In the genomic region with DNA sequence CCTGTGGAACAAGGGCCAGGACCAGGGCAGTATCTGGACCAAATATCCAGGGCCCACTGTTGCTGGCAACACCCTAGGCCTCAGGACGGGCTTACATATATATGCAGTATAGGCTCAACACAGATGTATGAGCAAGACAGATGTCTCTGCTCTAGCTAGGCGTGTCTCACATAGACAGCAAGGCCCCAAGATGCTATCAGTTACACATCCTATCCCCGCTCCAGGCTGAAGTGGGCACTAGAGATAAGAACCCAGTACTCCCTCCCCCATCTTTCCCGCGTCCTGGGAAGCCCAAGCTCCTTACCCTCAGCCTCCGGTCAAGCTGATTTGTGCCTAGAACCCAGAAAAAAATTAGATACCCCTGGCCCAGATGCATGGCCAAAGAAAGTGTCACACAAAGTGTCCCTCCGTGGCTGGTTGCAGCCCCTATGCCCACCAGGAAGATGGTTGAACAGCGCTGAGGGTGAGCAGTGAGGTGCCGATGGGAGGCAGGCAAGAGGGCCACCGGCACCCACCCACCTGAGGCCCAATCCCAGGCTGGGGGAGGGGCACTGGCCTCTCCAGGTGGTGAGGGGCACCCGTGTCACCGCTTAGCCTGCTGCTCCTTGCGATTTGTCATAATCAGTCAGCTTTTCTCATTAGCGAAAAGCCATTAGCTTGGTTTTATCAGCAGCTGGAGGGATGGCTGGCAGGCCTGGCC, we compare ENCODE assay signal across 14 mouse cellular contexts.
DNase-seq lines count a peak whose midpoint lies in the region; ATAC-seq and TF ChIP-seq lines count a peak whose summit lies in the region.
"Had no signal": no experiment of that assay in that cellular context is flagged by ENCODE, and none has a peak within 500 bp of the region (broad histone marks: within the 10 kb centered on the region; RNA-seq: fewer than 3 reads in every experiment).

No protein-coding gene starts in this region.

- DNase-seq in heart, postnatal 25 days (ENCODE audit: low spot score): no peak
- peak; percentile 83 for DNase-seq in G1E (ENCODE audit: low spot score)
- DNase-seq in left cerebral cortex, postnatal 10 days (ENCODE audit: extremely low spot score in 1 of 2, low spot score in 2 of 2): no peak
- no peak for DNase-seq in right cerebral cortex, postnatal 14 days
- DNase-seq: cerebellum, adult 11-12 months; embryo, embryonic 11 days; thymus, postnatal 4 days had no signal

- TF ChIP-seq CTCF in G1E (IDR thresholded peaks at IDR 0.05; ENCODE audit: low read depth, low read length): no peak

- H3K4me1 ChIP-seq in heart, embryonic 15.5 days (replicated peaks): peaks cover 14% of the 10 kb centered on the region
- H3K4me1 ChIP-seq in G1E (ENCODE audit: insufficient read depth, low read depth, low read length): peaks cover 66% of the 10 kb centered on the region
- peaks cover 26% of the 10 kb centered on the region for H3K4me1 ChIP-seq in hindbrain, embryonic 15.5 days (replicated peaks)
- H3K4me1 ChIP-seq in kidney, embryonic 16.5 days (ENCODE audit: insufficient read depth, low read length): peaks cover 13% of the 10 kb centered on the region

- no peak; the same call in 1 of the 2 replicates for ATAC-seq in heart, embryonic 15.5 days (replicated peaks; ENCODE audit: insufficient number of reproducible peaks, insufficient read depth, low FRiP score, low read depth)
- peak; percentile 90 for ATAC-seq in G1E (ENCODE audit: extremely low read depth, insufficient number of reproducible peaks, low FRiP score, poor library complexity, severe bottlenecking)
- ATAC-seq in hindbrain, embryonic 15.5 days (ENCODE audit: low FRiP score, low read depth): peak; percentile 12; the same call in 1 of the 2 replicates
- 0 out of 2 replicates have a peak, but pooled peaks have one; percentile 9 for ATAC-seq in megakaryocyte progenitor cell, adult 5-6 weeks (replicated peaks; ENCODE audit: poor library complexity)
- ATAC-seq in kidney, embryonic 16.5 days (ENCODE audit: low FRiP score, low TSS enrichment): no peak
- ATAC-seq: inflammation-experienced regulatory T-cells, adult 6 months had no signal

- H3K4me2 ChIP-seq in heart, embryonic 15.5 days: peak overlapping the region; percentile 42
- H3K4me2 ChIP-seq in hindbrain, embryonic 15.5 days: no peak overlapping the region
- no peak overlapping the region for H3K4me2 ChIP-seq in kidney, embryonic 16.5 days (replicated peaks; ENCODE audit: low read depth, low read length)

- H3K36me3 ChIP-seq in heart, embryonic 15.5 days: no peaks in the 10 kb centered on the region
- no peaks in the 10 kb centered on the region for H3K36me3 ChIP-seq in G1E (replicated peaks)
- no peaks in the 10 kb centered on the region for H3K36me3 ChIP-seq in hindbrain, embryonic 15.5 days
- no peaks in the 10 kb centered on the region for H3K36me3 ChIP-seq in kidney, embryonic 16.5 days (ENCODE audit: insufficient read depth, low read length)

- H3K9me3 ChIP-seq in heart, embryonic 15.5 days (replicated peaks): no peaks in the 10 kb centered on the region
- H3K9me3 ChIP-seq in G1E (replicated peaks): no peaks in the 10 kb centered on the region
- H3K9me3 ChIP-seq in hindbrain, embryonic 15.5 days: no peaks in the 10 kb centered on the region
- H3K9me3 ChIP-seq in kidney, embryonic 16.5 days (ENCODE audit: low read length): no peaks in the 10 kb centered on the region

- 30% methylated on average over 14 of the region's 14 CpGs for WGBS in heart, embryonic 15.5 days
- 58% methylated on average over 14 of the region's 14 CpGs for WGBS in hindbrain, embryonic 15.5 days
- WGBS in kidney, embryonic 16.5 days: 49% methylated on average over 14 of the region's 14 CpGs

- H3K4me3 ChIP-seq in heart, embryonic 15.5 days: no peak overlapping the region
- H3K4me3 ChIP-seq in G1E (ENCODE audit: low read depth, low read length): peak overlapping the region; percentile 71
- H3K4me3 ChIP-seq in hindbrain, embryonic 15.5 days: no peak overlapping the region
- no peak overlapping the region for H3K4me3 ChIP-seq in kidney, embryonic 16.5 days (ENCODE audit: low read length)
- H3K4me3 ChIP-seq: left cerebral cortex, adult 2 months had no signal

- no peak overlapping the region for H3K27ac ChIP-seq in heart, embryonic 15.5 days
- H3K27ac ChIP-seq in hindbrain, embryonic 15.5 days (replicated peaks): no peak overlapping the region
- H3K27ac ChIP-seq in kidney, embryonic 16.5 days (ENCODE audit: low read length): no peak overlapping the region
- H3K27ac ChIP-seq: left cerebral cortex, adult 2 months; macrophage had no signal

- peaks cover 29% of the 10 kb centered on the region for H3K27me3 ChIP-seq in heart, embryonic 15.5 days
- peaks cover 6% of the 10 kb centered on the region; the same call in 1 of the 2 replicates for H3K27me3 ChIP-seq in G1E (ENCODE audit: insufficient read depth, low read length)
- H3K27me3 ChIP-seq in hindbrain, embryonic 15.5 days: peaks cover 25% of the 10 kb centered on the region
- peaks cover 27% of the 10 kb centered on the region; the same call in 1 of the 2 replicates for H3K27me3 ChIP-seq in kidney, embryonic 16.5 days (ENCODE audit: insufficient read depth, low read length)

- intact Hi-C loops in heart, postnatal 25 days (cut with DNase I): no loop called here
- intact Hi-C loops in left cerebral cortex, postnatal 10 days (cut with DNase I): no loop called here

- H3K9ac ChIP-seq in heart, embryonic 15.5 days: no peak overlapping the region
- H3K9ac ChIP-seq in hindbrain, embryonic 15.5 days: no peak overlapping the region
- H3K9ac ChIP-seq in kidney, embryonic 16.5 days (replicated peaks; ENCODE audit: low read length): no peak overlapping the region

Comparison
In these comparisons a context has a peak if more than half of its experiments do, and no peak if none do; other contexts are left out.
1. ATAC-seq: peak in G1E (single experiment), hindbrain, embryonic 15.5 days (single experiment) and megakaryocyte progenitor cell, adult 5-6 weeks (single experiment); none in heart, embryonic 15.5 days (single experiment) and kidney, embryonic 16.5 days (single experiment).